Mouse (Mus musculus) lung, adult 18-20 months (tissue): Measurements from ENCODE around the gene Smox.

Source experiments
- DNase-seq, 2 experiments: peaks; one replicate each; pipeline ENCODE4 v3.0.0; 2022; ENCODE audit warnings: mixed read lengths in 2 of 2

Smox gene

GRCm38 (mm10) chr2:131560205-131560919 lies 69.1 kb downstream of the Smox start:
- no peak for DNase-seq

DNA sequence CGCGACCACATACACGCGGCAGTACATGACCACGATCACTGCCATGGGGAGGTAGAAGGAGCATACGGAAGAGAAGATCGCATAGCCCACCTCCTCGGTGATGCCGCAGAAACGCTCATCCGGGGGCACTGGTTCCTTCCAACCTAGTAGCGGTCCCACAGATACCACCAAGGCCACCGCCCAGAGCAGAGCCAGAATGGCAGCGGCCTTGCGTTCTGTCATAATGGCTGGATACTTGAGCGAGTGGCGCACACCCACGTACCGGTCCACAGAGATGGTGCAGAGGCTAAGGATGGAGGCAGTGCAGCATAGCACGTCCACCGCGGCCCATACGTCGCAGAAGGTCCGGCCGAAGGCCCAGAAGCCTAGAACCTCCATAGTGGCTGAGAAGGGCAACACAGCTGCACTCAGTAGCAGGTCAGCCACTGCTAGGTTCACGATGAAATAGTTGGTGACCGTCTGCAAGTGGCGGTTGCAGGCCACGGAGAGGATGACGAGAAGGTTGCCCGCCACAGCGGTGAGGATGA lies 70.1 kb downstream of the Smox start:
- no peak for DNase-seq

- no peak for DNase-seq
These were observed 70.7 kb downstream of the Smox start, which contains the start of gene Adra1d for GRCm38 (mm10) chr2:131561891-131562585. Gene Adra1d, minus strand, starts transcription at chr2:131562283.

DNA sequence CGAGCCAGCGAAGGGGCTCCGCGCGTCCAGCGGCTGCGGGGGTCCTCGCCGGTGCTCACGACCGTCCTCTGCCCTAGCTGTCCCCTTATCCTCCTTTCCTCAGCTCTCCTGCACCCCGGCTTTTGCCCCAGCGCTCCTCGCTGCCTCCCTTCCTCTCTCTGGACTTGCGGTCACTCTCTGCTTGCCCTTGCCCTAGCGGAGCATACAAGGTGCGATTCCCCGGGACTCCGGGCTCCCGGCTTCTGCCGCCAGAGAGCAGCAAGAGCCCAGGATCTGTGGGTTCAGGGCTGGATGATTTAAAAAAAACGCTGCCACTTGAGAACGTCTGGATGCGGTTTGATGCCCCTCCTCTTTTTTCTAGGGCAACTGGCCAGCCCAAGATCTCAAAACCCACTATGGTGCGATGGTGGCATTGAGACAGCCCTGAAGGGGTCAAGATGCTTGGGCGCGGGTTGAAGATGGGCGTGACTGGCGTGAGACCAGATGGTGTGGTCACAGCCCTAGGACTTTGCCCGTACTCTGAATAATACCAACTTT lies 71.4 kb downstream of the Smox start:
- peak; percentile 38 to 49 for DNase-seq
